Mouse (Mus musculus) E14TG2a.4 (cell line): ENCODE data around the gene Scmh1.

Experiments
- CTCF ChIP-seq: conservative IDR thresholded peaks from 2 replicates; pipeline ENCODE4 v1.5.1; 2014; ENCODE audit warnings: low read length
- NANOG ChIP-seq: IDR thresholded peaks from 2 replicates; pipeline ENCODE4 v1.6.1; 2014; ENCODE audit warnings: borderline replicate concordance, low read length, mixed read lengths
- POU5F1 ChIP-seq: IDR thresholded peaks from 2 replicates; pipeline ENCODE4 v1.6.1; 2014; ENCODE audit warnings: low read length, borderline replicate concordance

GRCm38 (mm10) chr4:120373813-120374212 is 31.3 kb upstream of the Scmh1 start:
- no peak for TF ChIP-seq CTCF
- TF ChIP-seq POU5F1: no peak
- no peak for TF ChIP-seq NANOG
